Mouse (Mus musculus): ENCODE results near the gene Fmo4. TPM values are rescaled to one million over a fixed set of nuclear protein-coding genes. Genes with fewer than 3 reads are reported as not detected.

Gene Fmo4
- 0.15 and 0.22 TPM in 2 replicates for polyA plus RNA-seq (2015; fragmentation: Nextera tagmentation; extraction: Ambion mirVana)

GRCm38 (mm10) chr1:162813836-162814156, at the start of gene Fmo4:
Gene Fmo4, minus strand, starts transcription at chr1:162813972.

Other genes with a start within 250 kb of the Fmo4 start
- 35.8 and 39.9 TPM in 2 replicates for gene Vamp4, start 243.5 kb downstream of the Fmo4 start, polyA plus RNA-seq (2015; fragmentation: Nextera tagmentation; extraction: Ambion mirVana)
- gene Myoc, start 174.8 kb downstream of the Fmo4 start, polyA plus RNA-seq (2015; fragmentation: Nextera tagmentation; extraction: Ambion mirVana), result 0.94 and 1.1 TPM in 2 replicates
- gene Myocos, start 155.8 kb downstream of the Fmo4 start, polyA plus RNA-seq (2015; fragmentation: Nextera tagmentation; extraction: Ambion mirVana), result not detected in 2 replicates
- 58.9 and 65.2 TPM in 2 replicates for gene Prrc2c, start 73.4 kb downstream of the Fmo4 start, polyA plus RNA-seq (2015; fragmentation: Nextera tagmentation; extraction: Ambion mirVana)
- gene Fmo1, start 52.6 kb upstream of the Fmo4 start, polyA plus RNA-seq (2015; fragmentation: Nextera tagmentation; extraction: Ambion mirVana), result 80.5 and 106 TPM in 2 replicates
- 2.0 and 2.8 TPM in 2 replicates for gene Fmo2, start 84.8 kb upstream of the Fmo4 start, polyA plus RNA-seq (2015; fragmentation: Nextera tagmentation; extraction: Ambion mirVana)
- 0.09 and 0.12 TPM in 2 replicates for gene Fmo6, start 123.5 kb upstream of the Fmo4 start, polyA plus RNA-seq (2015; fragmentation: Nextera tagmentation; extraction: Ambion mirVana)
- not detected in 2 replicates for gene Fmo3, start 170.6 kb upstream of the Fmo4 start, polyA plus RNA-seq (2015; fragmentation: Nextera tagmentation; extraction: Ambion mirVana)